Comparison of ENCODE assay signal across 8 mouse cellular contexts in genomic region chr17:58909061-58909661, GRCm38 (mm10).
A peak's percentile ranks its signal among the peaks of the same experiment; 100 is the strongest.
DNase-seq lines count a peak whose midpoint lies in the region; ATAC-seq and TF ChIP-seq lines count a peak whose summit lies in the region.

No protein-coding gene starts in this region.

- DNase-seq in kidney, adult 2 months, result peak; percentile 38
- no peak for DNase-seq in kidney, adult 11 months
- peak; percentile 40 for DNase-seq in Muller cell, postnatal 12 days (ENCODE audit: inconsistent ontology term)
- DNase-seq in cerebellum, postnatal 36 days, result peak; percentile 27 to 45
- DNase-seq in left cerebral cortex, postnatal 14 days (ENCODE audit: low spot score in 2 of 2), result peak; percentile 32 to 80
- peak; percentile 26 for DNase-seq in retina, adult 2 months (ENCODE audit: low read depth, low spot score)

- TF ChIP-seq CTCF in kidney, adult 2 months (conservative IDR thresholded peaks at IDR 0.05; ENCODE audit: insufficient read depth, insufficient read length, low read depth, low read length), result no peak

- H3K27me3 ChIP-seq in kidney, adult 2 months (replicated peaks; ENCODE audit: control insufficient read depth, insufficient read depth, low read length), result no peaks in the 10 kb centered on the region

- no peak for TF ChIP-seq POLR2A in kidney, adult 2 months (IDR thresholded peaks at IDR 0.05; ENCODE audit: low read depth, low read length)

- H3K4me1 ChIP-seq in kidney, adult 2 months (ENCODE audit: control insufficient read depth, insufficient read depth, low read length), result no peaks in the 10 kb centered on the region

- ATAC-seq in hematopoietic stem cell, adult 5-6 weeks (replicated peaks in 1 of 2; ENCODE audit: insufficient read depth in 1 of 2, low FRiP score in 2 of 2, low TSS enrichment in 1 of 2, low read depth in 1 of 2, poor library complexity in 2 of 2, severe bottlenecking in 2 of 2), result peak; percentile 62 to 69; a peak in 3 of 4 replicates
- no peak for ATAC-seq in erythroid progenitor cell, adult 5-6 weeks (replicated peaks; ENCODE audit: low FRiP score, poor library complexity, severe bottlenecking)

- WGBS in kidney, adult 2 months, result 35% methylated on average over 8 of the region's 8 CpGs

- no peaks in the 10 kb centered on the region for H3K36me3 ChIP-seq in kidney, adult 2 months (ENCODE audit: control insufficient read depth, insufficient read depth, low read length)

- H3K27ac ChIP-seq in kidney, adult 2 months (ENCODE audit: insufficient read depth, low read depth, low read length), result no peak overlapping the region

- H3K4me3 ChIP-seq in kidney, adult 2 months (ENCODE audit: insufficient read depth, low read depth, low read length), result no peak overlapping the region

- intact Hi-C loops in left cerebral cortex, postnatal 14 days (cut with DNase I), result loop anchor here (10.0 kb wide), 2 partner anchors 324 to 1134 kb away; no protein-coding TSS in a partner anchor
